Mouse (Mus musculus) embryonic facial prominence, embryonic 14.5 days (tissue): ENCODE results near the gene Slc6a4. TPM values are rescaled to one million over a fixed set of nuclear protein-coding genes. Genes with fewer than 3 reads are reported as not detected.

Source experiments
- ATAC-seq: fragments of 200-750 bp; cut with Nextera tagmentation; 2 replicates; pipeline ENCODE4 v1.8.0; 2017; ENCODE audit warnings: low read depth, moderate number of reproducible peaks, moderate TSS enrichment
- DNase-seq: peaks from one replicate; pipeline ENCODE4 v3.0.0-alpha.2; 2015; ENCODE audit warnings: low spot score
- H3K27ac ChIP-seq: fragments of 300-500 bp; sonication (generic); replicated peaks from 2 replicates; pipeline ENCODE4 v1.5.1; 2014; ENCODE audit warnings: low read depth, mild to moderate bottlenecking, low read length, moderate library complexity
- H3K27me3 ChIP-seq: fragments of 300-500 bp; sonication (generic); replicated peaks from 2 replicates; pipeline ENCODE4 v1.6.1; 2014; ENCODE audit warnings: low read length; ENCODE audit not compliant: control insufficient read depth, insufficient read depth
- H3K36me3 ChIP-seq: fragments of 300-500 bp; sonication (generic); 2 replicates; pipeline ENCODE4 v1.6.1; 2014; ENCODE audit warnings: low read length, mixed read lengths; ENCODE audit not compliant: control insufficient read depth, insufficient read depth
- H3K4me1 ChIP-seq: fragments of 300-500 bp; sonication (generic); 2 replicates; pipeline ENCODE4 v1.6.1; 2014; ENCODE audit warnings: antibody characterized with exemption, low read length; ENCODE audit not compliant: control insufficient read depth, insufficient read depth
- H3K4me2 ChIP-seq: fragments of 300-500 bp; sonication (generic); 2 replicates; pipeline ENCODE4 v1.6.1; 2014; ENCODE audit warnings: low read depth, mild to moderate bottlenecking, low read length, moderate library complexity, mixed read lengths
- H3K4me3 ChIP-seq: fragments of 300-500 bp; sonication (generic); 2 replicates; pipeline ENCODE4 v1.5.1; 2014; ENCODE audit warnings: low read depth, mild to moderate bottlenecking, low read length
- H3K9ac ChIP-seq: fragments of 300-500 bp; sonication (generic); 2 replicates; pipeline ENCODE4 v1.6.1; 2014; ENCODE audit warnings: low read depth, mild to moderate bottlenecking, low read length, moderate library complexity, mixed read lengths
- H3K9me3 ChIP-seq: fragments of 300-500 bp; sonication (generic); 2 replicates; pipeline ENCODE4 v1.6.1; 2016; ENCODE audit warnings: low read length; ENCODE audit not compliant: control insufficient read depth
- WGBS: fragments of 180-500 bp; shearing (Covaris S2); extraction: QIAGEN DNeasy Blood & Tissue Kit; methylation state at CpG from one replicate; pipeline ENCODE4 v1.1.7; 2014; 5-methylcytosine and 5-hydroxymethylcytosine counted together
- polyA plus RNA-seq: library from polyadenylated mRNA; unstranded; fragments of >200 nt; fragmentation: Nextera tagmentation; extraction: Ambion mirVana; gene quantifications from 2 replicates; pipeline ENCODE4 v1.2.1, GENCODE M21; 2014

Slc6a4 gene
- polyA plus RNA-seq, 1 experiment from 2014 or later, result 2.2 TPM

GRCm38 (mm10) chr11:77006616-77007015 is 8.2 kb downstream of the Slc6a4 start:
- DNase-seq, result no peak
- Histone ChIP-seq H3K9me3 (no peaks in the 10 kb centered on the region), H3K4me1 (peaks cover 5% of the 10 kb centered on the region; the same call in 1 of the 2 replicates), H3K4me3 (no peak overlapping the region), H3K36me3 (no peaks in the 10 kb centered on the region), H3K27me3 (no peaks in the 10 kb centered on the region), H3K4me2 (no peak overlapping the region), H3K27ac (no peak overlapping the region), H3K9ac (0 out of 2 replicates have a peak overlapping the region, but pooled peaks have one; percentile 3)
- WGBS, result 28% methylated on average over 6 of the region's 6 CpGs
- ATAC-seq, result no peak

- no peak for ATAC-seq
- Histone ChIP-seq H3K27me3 (no peaks in the 10 kb centered on the region), H3K36me3 (no peaks in the 10 kb centered on the region), H3K27ac (no peak overlapping the region), H3K9me3 (no peaks in the 10 kb centered on the region), H3K4me3 (no peak overlapping the region), H3K4me1 (peaks cover 5% of the 10 kb centered on the region; the same call in 1 of the 2 replicates), H3K4me2 (no peak overlapping the region), H3K9ac (no peak overlapping the region)
- no peak for DNase-seq
- 71% methylated on average over 15 of the region's 16 CpGs for WGBS
These were observed 10.9 kb downstream of the Slc6a4 start for GRCm38 (mm10) chr11:77009069-77010025.

- no peaks in the 10 kb centered on the region for H3K9me3 ChIP-seq
- H3K27me3 ChIP-seq, result no peaks in the 10 kb centered on the region
- H3K36me3 ChIP-seq, result no peaks in the 10 kb centered on the region
- peaks cover 5% of the 10 kb centered on the region; the same call in 1 of the 2 replicates for H3K4me1 ChIP-seq
- DNase-seq, result no peak
- 81% methylated on average over 10 of the region's 10 CpGs for whole genome bisulfite sequencing
- H3K4me2 ChIP-seq, result no peak overlapping the region
- H3K27ac ChIP-seq, result no peak overlapping the region
- no peak overlapping the region for H3K4me3 ChIP-seq
- no peak overlapping the region for H3K9ac ChIP-seq
- ATAC-seq, result no peak
These were observed 12.5 kb downstream of the Slc6a4 start for GRCm38 (mm10) chr11:77010762-77011475.

- H3K9ac ChIP-seq, result no peak overlapping the region
- no peak overlapping the region for H3K27ac ChIP-seq
- H3K4me1 ChIP-seq, result no peaks in the 10 kb centered on the region
- DNase-seq, result no peak
- H3K27me3 ChIP-seq, result no peaks in the 10 kb centered on the region
- H3K4me2 ChIP-seq, result no peak overlapping the region
- no peaks in the 10 kb centered on the region for H3K36me3 ChIP-seq
- no peaks in the 10 kb centered on the region for H3K9me3 ChIP-seq
- ATAC-seq, result no peak
- no peak overlapping the region for H3K4me3 ChIP-seq
- WGBS, result 90% methylated on average over 11 of the region's 11 CpGs
These were observed 19.6 kb downstream of the Slc6a4 start for GRCm38 (mm10) chr11:77018046-77018445.

GRCm38 (mm10) chr11:77019539-77019938 is 21.1 kb downstream of the Slc6a4 start:
- ATAC-seq (no peak), DNase-seq (no peak)
- Histone ChIP-seq H3K4me2 (no peak overlapping the region), H3K27ac (no peak overlapping the region), H3K4me3 (no peak overlapping the region), H3K27me3 (no peaks in the 10 kb centered on the region), H3K9ac (no peak overlapping the region), H3K4me1 (no peaks in the 10 kb centered on the region), H3K9me3 (no peaks in the 10 kb centered on the region), H3K36me3 (no peaks in the 10 kb centered on the region)
- WGBS, result 69% methylated on average over 8 of the region's 8 CpGs

GRCm38 (mm10) chr11:77021749-77022396 is 23.5 kb downstream of the Slc6a4 start:
- Histone ChIP-seq H3K4me1 (no peaks in the 10 kb centered on the region), H3K27me3 (no peaks in the 10 kb centered on the region), H3K9ac (no peak overlapping the region), H3K9me3 (no peaks in the 10 kb centered on the region), H3K36me3 (no peaks in the 10 kb centered on the region), H3K4me3 (no peak overlapping the region), H3K4me2 (no peak overlapping the region), H3K27ac (no peak overlapping the region)
- 82% methylated on average over 9 of the region's 9 CpGs for WGBS
- no peak for ATAC-seq
- no peak for DNase-seq

- Histone ChIP-seq H3K4me3 (no peak overlapping the region), H3K27ac (no peak overlapping the region), H3K27me3 (no peaks in the 10 kb centered on the region), H3K4me1 (no peaks in the 10 kb centered on the region), H3K9ac (no peak overlapping the region), H3K4me2 (no peak overlapping the region), H3K9me3 (no peaks in the 10 kb centered on the region), H3K36me3 (no peaks in the 10 kb centered on the region)
- DNase-seq (no peak), ATAC-seq (no peak)
- 68% methylated on average over 3 of the region's 3 CpGs for WGBS
These were observed 28.2 kb downstream of the Slc6a4 start for GRCm38 (mm10) chr11:77026559-77026958.

- no peaks in the 10 kb centered on the region for H3K27me3 ChIP-seq
These were observed 29.8 kb downstream of the Slc6a4 start for GRCm38 (mm10) chr11:77028157-77028556.

More at GRCm38 (mm10) chr11:77028157-77028556, 29.8 kb downstream of the Slc6a4 start:
- no peak for DNase-seq
- WGBS, result 88% methylated on average over 3 of the region's 3 CpGs
- no peak for ATAC-seq
- Histone ChIP-seq H3K9me3 (no peaks in the 10 kb centered on the region), H3K4me3 (no peak overlapping the region), H3K4me1 (no peaks in the 10 kb centered on the region), H3K4me2 (no peak overlapping the region), H3K9ac (no peak overlapping the region), H3K36me3 (no peaks in the 10 kb centered on the region), H3K27ac (no peak overlapping the region)
